Mouse (Mus musculus) testis, adult 2 months (tissue): Measurements from ENCODE around the gene Col25a1.

ENCODE experiments used
- CTCF ChIP-seq: fragments of 200-500 bp; IDR thresholded peaks from 2 replicates; pipeline ENCODE4 v1.5.1; 2012; ENCODE audit warnings: low read depth, mild to moderate bottlenecking, inconsistent platforms, low read length, moderate library complexity; ENCODE audit not compliant: control insufficient read depth, insufficient read depth, insufficient replicate concordance
- POLR2A ChIP-seq: fragments of 200-500 bp; IDR thresholded peaks from 2 replicates; pipeline ENCODE4 v1.6.1; 2012; ENCODE audit warnings: low read depth, mild to moderate bottlenecking, inconsistent platforms, low read length, moderate library complexity; ENCODE audit not compliant: control insufficient read depth

DNA sequence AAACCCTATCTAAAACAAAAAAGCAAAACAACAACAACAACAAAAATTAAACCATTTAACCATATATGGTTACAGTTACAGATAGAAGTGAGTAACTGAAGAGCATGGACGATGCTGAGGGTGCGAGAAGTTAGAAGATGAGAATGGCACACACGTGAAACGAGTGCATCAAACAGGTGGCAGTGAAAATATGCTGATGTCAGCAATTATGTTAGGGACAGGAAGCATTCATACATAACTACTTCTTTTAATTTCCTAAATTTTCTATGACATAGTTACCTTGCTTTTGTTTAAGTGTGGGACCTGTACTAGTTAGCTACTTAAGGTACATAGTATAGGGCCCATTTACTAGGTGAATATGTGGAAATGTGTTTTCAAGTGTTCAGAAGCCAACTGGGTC is 237.1 kb downstream of the Col25a1 start:
- no peak for TF ChIP-seq CTCF
- no peak for TF ChIP-seq POLR2A
